Mouse (Mus musculus) large intestine, adult 2 months (tissue): ENCODE data around the gene Pard3. TPM values are rescaled to one million over a fixed set of nuclear protein-coding genes. Genes with fewer than 3 reads are reported as not detected.
A peak's percentile ranks its signal among the peaks of the same experiment; 100 is the strongest.

ENCODE experiments used
- DNase-seq: peaks from one replicate; pipeline ENCODE4 v3.0.0-alpha.2; 2012; ENCODE audit warnings: low read depth, low spot score
- WGBS: fragments of 180-500 bp; shearing (Covaris S2); methylation state at CpG from one replicate; pipeline ENCODE4 v1.1.7; 2018; 5-methylcytosine and 5-hydroxymethylcytosine counted together
- polyA plus RNA-seq: library from polyadenylated mRNA; depleted of rRNA; stranded (reverse); fragments of >200 nt; gene quantifications from 2 replicates; pipeline ENCODE4 v1.2.3, GENCODE M21; 2012

The Pard3 gene
- polyA plus RNA-seq, 1 experiment: 19.0 TPM

DNA sequence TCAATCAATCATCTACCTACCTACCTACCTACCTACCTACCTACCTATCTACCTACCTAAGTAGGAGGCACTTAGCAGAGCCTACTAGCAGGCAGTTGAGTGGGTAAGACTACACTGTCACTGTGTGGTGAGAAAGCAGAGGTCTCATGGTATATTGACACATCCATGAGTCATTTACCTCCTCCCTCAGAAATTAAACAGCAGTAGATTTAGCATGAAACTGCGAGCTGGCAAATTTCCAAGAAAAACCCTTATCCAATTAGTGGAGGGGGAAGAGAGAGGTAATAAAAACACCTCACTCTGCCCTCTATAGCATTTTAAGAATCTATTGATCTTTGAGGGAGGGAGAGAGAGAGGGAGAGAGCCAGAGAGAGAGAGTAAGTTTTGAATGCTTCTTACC lies 245.7 kb downstream of the Pard3 start:
- 21% methylated on average over 1 of the region's 1 CpGs for WGBS
- no peak for DNase-seq

DNA sequence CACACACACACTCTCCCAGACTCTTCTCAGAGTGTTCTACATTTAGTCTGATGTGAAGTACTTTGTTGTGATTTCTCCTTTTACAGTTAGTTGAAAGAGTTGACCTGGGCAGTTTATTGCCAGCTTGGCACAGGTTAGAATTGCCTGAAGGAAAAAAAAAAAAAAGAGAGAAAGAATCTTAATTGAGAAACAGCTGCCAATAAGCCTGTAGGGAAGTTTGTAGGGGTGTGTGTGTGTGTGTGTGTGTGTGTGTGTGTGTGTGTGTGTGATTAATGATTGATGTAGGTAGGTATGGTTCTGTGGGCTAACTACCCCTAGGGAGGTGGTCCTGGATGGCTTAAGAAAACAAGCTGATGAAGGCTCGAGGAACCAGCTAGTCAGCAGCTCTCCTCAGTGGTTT lies 252.1 kb downstream of the Pard3 start:
- no peak for DNase-seq

DNA sequence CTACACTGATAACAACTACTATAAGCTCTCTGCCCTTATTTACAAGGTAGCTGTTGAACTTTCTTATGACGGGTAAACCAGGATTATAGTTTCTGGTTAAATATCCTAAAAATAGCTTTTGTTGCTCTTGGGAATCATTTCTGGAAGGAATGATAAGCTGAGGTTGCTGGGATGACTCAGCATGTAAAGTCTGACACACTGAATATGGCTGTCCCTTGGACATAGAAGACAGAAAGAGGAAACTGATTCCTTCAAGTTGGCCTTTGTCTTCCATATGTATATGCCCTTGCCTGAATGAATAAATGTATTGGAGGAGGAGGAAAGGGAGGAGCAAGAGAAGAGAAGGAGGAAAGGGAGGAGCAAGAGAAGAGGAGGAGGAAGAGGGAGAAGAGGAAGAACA lies 254.2 kb downstream of the Pard3 start:
- 16% methylated on average over 1 of the region's 1 CpGs for WGBS
- DNase-seq: no peak

More for the DNA sequence above, 252.1 kb downstream of the Pard3 start:
- WGBS: 23% methylated on average over 1 of the region's 1 CpGs

DNA sequence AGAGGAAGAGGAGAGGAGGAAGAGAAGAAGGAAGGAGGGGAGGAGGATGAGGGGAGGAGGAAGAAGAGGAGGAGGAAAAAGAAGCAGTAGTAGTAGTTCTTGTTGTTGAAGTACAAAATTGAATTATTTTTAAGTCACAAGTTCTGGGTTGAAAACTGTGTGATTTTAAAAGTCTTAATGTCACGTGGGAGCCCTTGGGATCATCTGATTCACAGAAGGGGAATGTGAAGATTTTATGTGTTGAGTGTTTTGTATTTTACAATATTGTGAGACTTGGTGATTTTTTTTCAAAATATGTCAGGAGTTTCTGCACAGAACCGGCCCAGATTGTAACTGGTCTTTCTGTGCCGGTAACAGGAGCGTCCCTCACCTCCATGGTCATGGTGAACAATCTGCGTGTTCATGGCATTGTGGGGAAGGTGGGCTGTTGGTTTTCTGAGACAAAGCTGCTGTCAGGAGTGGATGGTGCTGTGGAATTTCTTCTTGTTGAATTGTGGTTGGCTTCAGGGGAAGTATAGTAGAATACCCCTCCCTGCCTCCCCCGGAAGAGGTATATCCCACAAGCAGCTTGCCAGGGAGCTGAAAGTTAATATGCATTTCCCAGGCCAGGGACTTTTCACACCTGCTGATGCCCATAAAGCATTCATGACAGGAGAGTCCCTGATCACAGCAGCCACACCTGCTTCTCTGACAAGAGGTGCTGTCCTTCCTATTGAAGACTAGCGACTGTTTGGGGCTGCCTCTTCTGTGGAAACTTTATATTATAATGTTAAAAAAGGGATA lies 254.9 kb downstream of the Pard3 start:
- WGBS: 69% methylated on average over 7 of the region's 7 CpGs
- no peak for DNase-seq

DNA sequence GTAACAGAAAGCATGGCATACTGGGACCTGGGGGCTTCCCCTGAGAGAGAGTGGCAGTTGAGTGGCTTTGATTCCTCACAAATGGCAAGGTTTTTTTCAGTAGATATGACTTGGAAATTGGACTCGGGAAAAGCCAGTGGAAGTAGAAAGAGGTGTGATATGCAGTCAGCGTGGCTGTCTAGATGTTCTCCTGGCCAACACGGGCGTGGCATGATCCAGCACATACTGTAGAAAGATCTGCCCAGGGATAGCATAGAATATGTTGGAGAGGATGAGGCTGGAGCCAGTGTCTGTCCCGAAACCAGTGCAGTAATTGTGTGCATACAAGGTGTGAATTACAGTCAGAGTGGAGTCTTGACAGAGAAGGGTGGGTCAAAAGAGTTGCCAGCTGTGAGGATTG lies 257.2 kb downstream of the Pard3 start:
- no peak for DNase-seq
- 73% methylated on average over 5 of the region's 5 CpGs for WGBS

DNA sequence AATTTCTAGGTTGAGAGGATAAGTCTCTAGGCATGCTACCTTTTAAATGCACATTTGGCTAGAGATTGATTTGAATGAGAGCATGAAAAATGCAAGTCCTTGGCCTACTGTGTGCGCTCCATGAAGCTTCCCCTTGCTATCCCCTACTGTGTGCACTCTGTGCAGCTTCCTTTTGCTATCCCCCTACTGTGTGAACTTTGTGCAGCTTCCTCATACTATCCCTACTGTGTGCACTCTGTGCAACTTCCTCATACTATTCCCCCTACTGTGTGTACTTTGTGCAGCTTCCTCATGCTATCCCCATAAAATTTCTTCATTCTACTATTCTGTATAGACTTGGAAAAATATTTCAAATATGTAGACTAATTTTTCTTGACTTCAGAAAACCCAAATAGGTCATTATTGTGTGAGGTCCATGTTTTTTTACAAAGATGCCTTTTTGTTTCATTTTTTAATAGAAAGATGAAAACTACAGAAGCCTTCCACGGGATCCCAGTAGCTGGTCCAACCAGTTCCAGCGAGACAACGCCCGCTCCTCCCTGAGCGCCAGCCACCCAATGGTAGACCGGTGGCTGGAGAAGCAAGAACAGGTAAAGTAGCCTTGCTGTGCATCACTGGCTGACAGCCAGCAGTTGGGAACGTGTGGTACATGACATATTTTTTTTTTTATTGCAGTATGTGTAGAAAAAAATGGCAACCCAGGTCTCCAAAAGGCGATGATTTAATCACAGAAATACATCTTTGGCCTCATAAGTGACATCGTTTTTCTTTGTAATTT lies 260.1 kb downstream of the Pard3 start:
- 65% methylated on average over 10 of the region's 10 CpGs for whole genome bisulfite sequencing

DNA sequence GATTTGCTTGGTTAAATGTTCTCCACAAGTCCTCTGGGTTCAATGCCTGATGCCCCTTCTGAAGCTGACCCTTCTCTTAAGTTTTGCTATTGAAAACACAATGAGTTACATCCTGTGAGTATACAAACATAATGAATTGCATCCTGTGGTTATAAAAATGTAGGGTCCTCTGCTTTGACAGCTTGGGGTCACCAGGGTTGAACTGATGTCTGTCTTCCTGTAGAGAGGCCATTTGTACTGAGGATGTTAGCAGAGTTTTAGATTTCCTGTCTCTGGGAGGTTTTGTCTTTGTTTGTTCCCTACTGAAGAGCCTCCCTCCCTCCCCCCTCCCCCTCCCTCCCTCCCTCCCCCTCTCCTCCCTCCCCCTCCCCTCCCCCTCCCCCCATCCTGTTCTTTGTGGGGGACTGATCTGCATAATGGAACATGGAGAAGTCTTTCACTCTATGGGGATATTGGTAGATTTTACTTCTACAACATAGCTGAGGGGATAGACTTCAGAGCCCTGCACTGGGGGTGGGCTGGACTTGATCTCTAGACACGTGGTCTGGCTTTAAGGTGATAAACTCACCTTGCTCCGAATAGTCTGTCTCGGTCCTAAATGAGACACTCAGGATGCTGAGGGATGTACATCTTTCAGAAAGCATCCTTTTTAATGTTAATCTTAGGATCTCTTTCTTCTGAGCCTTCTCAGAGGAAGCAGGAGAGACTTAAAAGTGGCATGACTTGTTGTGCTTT lies 261.3 kb downstream of the Pard3 start:
- WGBS: 70% methylated on average over 3 of the region's 3 CpGs
- no peak for DNase-seq

More for the DNA sequence above, 260.1 kb downstream of the Pard3 start:
- DNase-seq: no peak

DNA sequence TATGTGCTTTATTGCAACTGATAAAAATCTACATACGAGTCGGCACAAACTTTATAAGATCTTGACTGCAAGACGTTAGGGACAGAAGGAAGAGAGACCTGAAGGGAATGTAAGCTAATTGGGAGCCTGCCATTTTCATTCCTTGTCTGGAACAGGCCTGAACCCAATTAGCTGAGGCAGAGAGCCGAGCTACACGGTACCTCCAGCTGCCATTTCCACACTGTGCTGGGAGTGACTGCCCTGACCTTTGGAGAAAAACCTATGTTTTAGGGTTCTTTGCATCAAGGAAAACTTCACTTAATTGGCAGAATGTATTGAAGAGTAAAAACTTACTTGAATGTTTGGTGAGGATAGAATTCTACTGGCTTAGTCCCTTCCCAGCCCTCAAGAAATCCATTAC lies 262.1 kb downstream of the Pard3 start:
- DNase-seq: no peak
- WGBS: 61% methylated on average over 5 of the region's 5 CpGs

DNA sequence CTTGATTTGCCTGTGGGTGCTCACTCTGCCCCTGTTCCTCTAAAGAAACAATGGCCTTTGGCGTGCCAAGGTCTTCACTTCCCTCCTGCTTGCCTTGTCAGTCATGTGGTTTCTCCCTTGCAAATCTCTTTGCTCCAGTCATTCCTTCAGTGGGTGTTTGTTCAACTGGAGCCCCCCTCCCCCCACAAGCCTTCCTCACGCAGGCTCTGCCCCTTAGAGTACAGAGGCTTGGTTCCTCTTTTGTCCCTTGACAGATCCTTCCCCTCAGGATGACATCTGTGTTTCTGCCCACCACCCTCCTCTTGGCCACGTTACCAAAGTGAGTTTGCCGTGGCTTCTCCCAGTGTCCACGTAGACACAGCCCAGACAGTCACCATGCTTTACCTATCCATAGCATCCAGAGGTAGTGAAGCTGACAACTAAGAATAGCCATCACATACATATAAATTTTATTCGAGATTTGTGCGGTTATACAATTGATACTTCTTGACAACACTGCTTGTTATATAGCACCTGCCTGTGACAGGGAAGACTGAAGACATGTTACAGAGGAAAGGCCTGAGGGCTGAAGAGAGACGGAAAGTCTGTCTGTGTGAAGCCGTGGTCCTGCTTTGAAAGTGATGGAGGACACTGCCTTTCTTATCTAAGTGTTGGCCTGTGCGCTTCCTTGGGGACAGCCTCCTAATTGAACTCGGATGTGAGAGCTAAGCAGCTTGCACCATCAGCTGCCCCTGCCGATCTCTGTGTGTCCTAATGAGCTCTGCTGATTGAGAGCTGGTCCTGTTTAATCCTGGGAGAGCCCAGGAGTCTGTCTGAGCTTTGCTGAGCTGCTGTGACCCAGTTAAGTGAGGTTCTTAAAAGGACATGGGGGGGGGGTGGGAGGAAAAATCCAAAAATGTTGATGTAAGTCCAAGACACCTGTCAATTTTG lies 266.8 kb downstream of the Pard3 start:
- WGBS: 81% methylated on average over 12 of the region's 12 CpGs
- no peak for DNase-seq

DNA sequence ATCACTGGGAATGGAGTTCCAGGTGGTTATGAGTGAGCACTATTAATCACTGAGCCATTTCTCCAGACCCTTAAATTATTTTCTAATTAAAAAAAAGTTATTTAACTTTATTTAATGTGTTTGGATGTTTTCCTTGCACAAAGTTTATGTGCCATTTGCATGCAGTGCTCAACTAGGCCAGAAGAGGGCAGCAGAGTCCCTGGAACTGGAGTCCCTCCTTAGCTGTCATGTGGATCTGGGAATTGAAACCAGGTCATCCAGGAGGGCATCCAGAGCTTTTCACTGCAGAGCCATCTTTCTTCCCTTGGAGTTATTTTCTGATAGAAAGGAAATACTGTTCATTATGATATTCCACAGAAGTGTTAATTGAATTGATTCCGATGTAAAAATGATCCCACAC lies 268.1 kb downstream of the Pard3 start:
- WGBS: 98% methylated on average over 1 of the region's 1 CpGs
- no peak for DNase-seq

DNA sequence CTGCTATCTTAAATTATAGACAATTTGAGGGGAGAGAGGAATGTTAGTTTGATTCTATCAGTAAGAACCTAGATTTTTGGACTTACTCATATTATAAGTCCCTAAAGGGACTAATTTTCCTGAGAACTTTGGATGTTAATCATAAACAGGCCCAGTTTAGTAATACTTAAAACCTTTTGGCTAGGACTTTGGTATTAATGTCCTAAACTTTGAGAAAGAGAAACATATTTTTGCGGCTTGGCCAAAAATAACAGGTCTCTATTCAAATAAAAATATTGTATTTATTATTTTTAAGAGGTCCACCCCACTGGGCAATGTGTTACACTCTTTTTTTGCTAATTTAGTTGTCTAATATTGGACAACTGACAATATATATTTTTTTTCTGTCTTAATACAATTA lies 271.5 kb downstream of the Pard3 start:
- DNase-seq: no peak
- WGBS: 95% methylated on average over 1 of the region's 1 CpGs

DNA sequence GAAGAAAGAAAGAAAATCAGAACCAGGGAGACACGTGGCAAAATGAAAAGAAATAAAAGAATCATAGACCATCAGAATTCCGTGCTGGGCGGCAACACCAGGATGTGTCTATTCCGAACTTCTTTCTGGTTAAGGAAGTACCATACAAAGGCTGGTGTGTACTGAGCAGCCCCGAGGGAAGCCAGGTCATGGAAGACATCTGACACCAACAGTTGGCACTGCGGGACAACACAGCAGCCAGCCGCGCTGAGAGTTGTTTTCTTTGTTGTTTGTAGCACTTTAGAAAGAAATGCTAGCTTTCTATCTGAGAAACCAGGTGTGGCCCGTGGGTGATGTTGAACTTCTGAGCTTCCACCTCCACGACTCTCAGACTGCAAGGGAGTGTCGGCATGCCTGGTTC lies 274.5 kb downstream of the Pard3 start:
- WGBS: 89% methylated on average over 11 of the region's 11 CpGs
- no peak for DNase-seq

DNA sequence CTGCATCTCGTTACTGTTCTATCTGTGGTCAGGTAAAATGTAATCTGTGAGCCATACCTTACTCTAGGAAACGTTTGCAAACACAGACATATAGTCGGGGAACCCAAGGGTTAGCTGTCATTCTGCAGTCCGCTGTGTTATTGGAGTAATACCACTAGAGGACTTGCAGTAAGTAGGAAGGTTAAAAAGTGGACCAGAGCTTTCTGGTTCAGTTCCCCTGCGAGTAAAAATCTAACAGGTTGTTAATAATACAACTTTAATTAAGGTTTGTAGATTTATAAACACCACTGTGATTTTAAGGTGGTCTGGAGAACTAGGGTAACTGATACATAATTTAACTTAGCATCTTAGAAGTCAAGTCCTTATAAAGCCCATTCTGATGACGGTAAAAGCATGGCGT lies 277.4 kb downstream of the Pard3 start:
- 87% methylated on average over 7 of the region's 7 CpGs for WGBS
- DNase-seq: no peak

DNA sequence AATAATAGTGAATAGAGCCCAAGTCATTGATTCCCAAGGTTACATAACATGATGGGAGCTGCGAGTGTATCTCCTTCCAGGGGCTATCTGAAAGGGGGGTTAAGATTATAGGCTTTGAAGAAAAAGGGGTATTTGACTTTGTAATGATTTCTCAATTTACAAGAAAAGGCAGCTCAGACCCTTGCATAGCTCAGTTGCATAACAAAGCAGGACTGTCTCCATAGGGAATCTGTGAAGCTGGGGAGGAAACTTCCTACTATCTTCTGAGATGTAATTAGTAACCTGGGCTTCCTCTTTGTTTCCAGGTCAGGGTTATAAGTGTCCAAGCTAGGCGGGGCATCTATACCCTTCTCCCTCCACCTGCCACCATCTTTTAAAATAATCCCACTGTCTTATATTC lies 279.4 kb downstream of the Pard3 start:
- DNase-seq: no peak
- 84% methylated on average over 2 of the region's 2 CpGs for WGBS

DNA sequence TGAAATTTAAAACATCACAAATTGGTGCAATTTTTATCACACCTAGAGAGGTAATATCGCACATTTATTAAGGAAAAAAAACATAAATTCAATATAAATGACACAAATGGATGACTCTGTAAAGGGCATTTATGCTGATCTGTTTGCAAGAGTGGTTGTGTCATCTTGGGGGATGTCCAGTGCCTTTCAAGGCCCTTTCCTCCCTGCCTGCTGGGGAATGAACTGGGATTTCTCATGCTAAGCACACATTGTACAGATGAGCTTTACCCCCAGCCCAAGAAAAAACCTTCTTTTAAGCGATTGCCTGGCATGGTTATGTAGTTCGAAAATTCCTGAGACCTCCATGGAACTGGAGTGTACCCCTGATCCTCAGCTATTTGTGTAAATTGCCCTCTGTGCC lies 280.7 kb downstream of the Pard3 start:
- WGBS: 80% methylated on average over 3 of the region's 3 CpGs
- no peak for DNase-seq

DNA sequence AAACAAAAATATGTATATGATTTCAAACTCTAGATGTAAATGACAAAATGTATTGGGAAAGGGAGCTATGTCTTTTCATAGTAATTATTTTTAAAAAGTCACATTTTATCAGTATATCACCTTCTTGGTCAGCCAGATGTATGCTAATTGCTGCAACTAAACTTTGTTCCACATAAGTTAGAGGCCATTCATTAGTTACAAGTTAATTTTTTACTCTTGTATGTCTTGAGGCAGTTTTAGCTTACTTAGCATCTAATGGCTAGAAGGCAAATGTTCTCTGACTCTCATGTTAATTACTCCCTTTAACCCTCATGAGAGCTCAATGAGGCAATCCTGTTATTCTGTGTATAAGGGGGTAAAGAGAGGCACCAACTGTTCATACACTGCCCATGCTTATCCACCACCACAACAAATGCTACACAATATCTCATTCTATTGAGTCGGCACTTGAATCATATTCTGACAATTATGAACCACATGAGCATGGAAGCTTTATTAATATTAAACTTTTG lies 282.3 kb downstream of the Pard3 start:
- 93% methylated on average over 1 of the region's 1 CpGs for WGBS
- DNase-seq: no peak

DNA sequence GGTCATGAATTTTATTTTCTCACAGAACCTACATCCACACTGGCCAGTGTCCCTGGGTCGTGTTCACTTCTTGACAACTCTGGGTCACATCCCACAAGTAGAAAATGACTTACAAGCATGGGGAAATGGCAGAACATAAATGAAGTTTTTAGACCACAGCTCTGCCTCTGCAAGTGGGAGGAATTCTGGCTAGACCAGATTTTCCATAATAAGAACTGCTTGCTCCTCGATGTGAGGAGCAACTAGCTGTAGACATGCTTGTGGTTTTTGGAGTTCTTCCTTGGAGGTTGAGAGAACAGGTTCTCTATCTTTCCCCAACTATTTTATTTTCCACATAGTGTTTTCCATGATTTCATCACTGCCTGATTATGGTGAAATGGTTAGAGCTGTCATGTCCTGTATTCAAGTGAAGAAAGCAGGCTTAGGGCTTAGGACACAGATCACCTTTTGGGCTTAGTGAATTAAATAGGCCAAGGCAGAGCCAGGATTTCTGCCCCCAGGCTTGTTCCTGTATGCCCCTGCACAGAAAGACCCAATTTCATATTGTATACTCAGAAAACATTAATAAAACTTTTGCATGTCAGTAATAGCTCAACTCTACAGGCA lies 284.3 kb downstream of the Pard3 start:
- WGBS: 88% methylated on average over 2 of the region's 2 CpGs
- DNase-seq: no peak

DNA sequence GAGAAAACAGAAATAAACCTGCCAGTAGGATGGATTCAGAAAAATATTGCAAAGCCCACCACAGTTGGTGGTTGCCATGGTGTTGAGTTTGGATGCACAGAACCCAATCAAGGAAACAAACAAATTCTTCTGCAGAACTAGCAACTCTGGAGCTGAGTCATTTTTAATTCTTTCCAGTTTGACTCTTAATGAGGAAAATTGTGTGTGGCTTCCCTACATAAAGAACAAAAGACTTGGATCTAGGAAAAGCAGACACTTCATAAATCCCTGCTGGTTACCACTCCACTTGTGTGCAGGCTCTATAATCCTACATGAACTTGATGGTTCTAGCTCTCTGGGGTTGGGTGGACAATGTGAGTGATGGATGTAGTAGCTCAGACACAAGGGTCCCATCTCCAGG lies 298.1 kb downstream of the Pard3 start:
- DNase-seq: no peak

DNA sequence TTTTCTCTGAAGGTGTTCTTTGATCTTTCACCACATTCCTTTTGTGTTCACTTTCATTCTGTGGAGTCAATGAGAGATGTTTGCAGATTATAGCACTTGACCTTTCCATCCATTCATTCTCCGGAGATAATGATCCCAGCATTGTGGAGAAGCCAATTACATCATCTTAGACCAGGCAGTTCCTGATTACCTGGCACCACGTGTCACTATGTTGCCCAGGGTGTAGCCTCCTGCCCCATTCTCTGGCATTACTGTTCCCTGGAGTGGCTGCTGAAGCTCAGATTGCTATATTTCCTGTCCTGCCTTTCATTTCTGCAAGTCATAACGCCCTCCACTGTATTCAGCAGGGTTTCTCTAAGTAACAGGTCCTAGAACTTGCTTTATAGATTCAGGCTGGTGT lies 304.7 kb downstream of the Pard3 start:
- peak; percentile 42 for DNase-seq
- WGBS: 29% methylated on average over 3 of the region's 3 CpGs
